Mouse (Mus musculus) neural tube, embryonic 14.5 days (tissue): Measurements from ENCODE around the gene Hist2h2be. TPM values are rescaled to one million over a fixed set of nuclear protein-coding genes. Genes with fewer than 3 reads are reported as not detected.
"Not testable (repeated sequence)": the region's sequence is repeated elsewhere in the genome, so short reads cannot be mapped to it uniquely, and the experiment has no call there.

Experiments
- ATAC-seq: fragments of 200-750 bp; cut with Nextera tagmentation; 2 replicates; pipeline ENCODE4 v1.8.0; 2017; ENCODE audit warnings: low read depth, mild to moderate bottlenecking, moderate TSS enrichment, moderate library complexity
- H3K27ac ChIP-seq: fragments of 300-500 bp; sonication (generic); 2 replicates; pipeline ENCODE4 v1.5.1; 2014; ENCODE audit warnings: low read depth, mild to moderate bottlenecking, control low read depth, low read length, moderate library complexity, mixed read lengths
- H3K27me3 ChIP-seq: fragments of 300-500 bp; sonication (generic); 2 replicates; pipeline ENCODE4 v1.6.1; 2014; ENCODE audit warnings: low read length; ENCODE audit not compliant: control insufficient read depth, insufficient read depth
- H3K36me3 ChIP-seq: fragments of 300-500 bp; sonication (generic); 2 replicates; pipeline ENCODE4 v1.6.1; 2014; ENCODE audit warnings: low read length, mixed read lengths; ENCODE audit not compliant: control insufficient read depth, insufficient read depth
- H3K4me1 ChIP-seq: fragments of 300-500 bp; sonication (generic); 2 replicates; pipeline ENCODE4 v1.6.1; 2014; ENCODE audit warnings: low read length; ENCODE audit not compliant: control insufficient read depth, insufficient read depth
- H3K4me2 ChIP-seq: fragments of 300-500 bp; sonication (generic); 2 replicates; pipeline ENCODE4 v1.6.1; 2014; ENCODE audit warnings: mild to moderate bottlenecking, low read depth, low read length, control low read depth
- H3K4me3 ChIP-seq: fragments of 300-500 bp; sonication (generic); 2 replicates; pipeline ENCODE4 v1.5.1; 2014; ENCODE audit warnings: low read depth, low read length, control low read depth, mixed read lengths
- H3K9ac ChIP-seq: fragments of 300-500 bp; sonication (generic); replicated peaks from 2 replicates; pipeline ENCODE4 v1.6.1; 2014; ENCODE audit warnings: low read depth, mild to moderate bottlenecking, control low read depth, low read length, mixed read lengths
- H3K9me3 ChIP-seq: fragments of 300-500 bp; sonication (generic); 2 replicates; pipeline ENCODE4 v1.6.1; 2016; ENCODE audit warnings: low read length; ENCODE audit not compliant: control insufficient read depth
- WGBS: fragments of 180-500 bp; shearing (Covaris S2); extraction: QIAGEN DNeasy Blood & Tissue Kit; methylation state at CpG from one replicate; pipeline ENCODE4 v1.1.7; 2014; 5-methylcytosine and 5-hydroxymethylcytosine counted together
- polyA plus RNA-seq: library from polyadenylated mRNA; unstranded; fragments of >200 nt; fragmentation: Nextera tagmentation; extraction: Ambion mirVana; gene quantifications from 2 replicates; pipeline ENCODE4 v1.2.1, GENCODE M21; 2014

Gene Hist2h2be
- polyA plus RNA-seq, 1 experiment from 2014 or later = 4.8 TPM

- Histone ChIP-seq H3K4me1 (peaks cover 13% of the 10 kb centered on the region), H3K9ac (peak overlapping the region; percentile 54), H3K4me3 (peak overlapping the region; percentile 48), H3K27ac (peak overlapping the region; percentile 95), H3K4me2 (peak overlapping the region; percentile 83)
- H3K9me3 ChIP-seq, H3K27me3 ChIP-seq, H3K36me3 ChIP-seq: not testable (repeated sequence)
- peak; percentile 38 for ATAC-seq
- under 1% methylated on average over 23 of the region's 47 CpGs for WGBS
These were observed 671 bp upstream of the Hist2h2be start for GRCm38 (mm10) chr3:96220131-96220764.

GRCm38 (mm10) chr3:96221640-96222038 lies 720 bp downstream of the Hist2h2be start:
- peak overlapping the region; percentile 95 for H3K27ac ChIP-seq
- no peak for ATAC-seq
- peak overlapping the region; percentile 83 for H3K4me2 ChIP-seq
- 16% methylated on average over 9 of the region's 9 CpGs for WGBS
- no peaks in the 10 kb centered on the region for H3K36me3 ChIP-seq
- peak overlapping the region; percentile 48 for H3K4me3 ChIP-seq
- no peaks in the 10 kb centered on the region for H3K27me3 ChIP-seq
- no peaks in the 10 kb centered on the region for H3K9me3 ChIP-seq
- peaks cover 13% of the 10 kb centered on the region for H3K4me1 ChIP-seq
- peak overlapping the region; percentile 54 for H3K9ac ChIP-seq

GRCm38 (mm10) chr3:96222774-96223173 lies 1.9 kb downstream of the Hist2h2be start:
- Histone ChIP-seq H3K36me3 (no peaks in the 10 kb centered on the region), H3K4me3 (no peak overlapping the region), H3K27me3 (no peaks in the 10 kb centered on the region), H3K9me3 (no peaks in the 10 kb centered on the region), H3K9ac (no peak overlapping the region), H3K4me2 (peak overlapping the region; percentile 83; the same call in 1 of the 2 replicates), H3K27ac (no peak overlapping the region), H3K4me1 (peaks cover 13% of the 10 kb centered on the region)
- ATAC-seq = no peak
- WGBS = 92% methylated on average over 4 of the region's 4 CpGs

DNA sequence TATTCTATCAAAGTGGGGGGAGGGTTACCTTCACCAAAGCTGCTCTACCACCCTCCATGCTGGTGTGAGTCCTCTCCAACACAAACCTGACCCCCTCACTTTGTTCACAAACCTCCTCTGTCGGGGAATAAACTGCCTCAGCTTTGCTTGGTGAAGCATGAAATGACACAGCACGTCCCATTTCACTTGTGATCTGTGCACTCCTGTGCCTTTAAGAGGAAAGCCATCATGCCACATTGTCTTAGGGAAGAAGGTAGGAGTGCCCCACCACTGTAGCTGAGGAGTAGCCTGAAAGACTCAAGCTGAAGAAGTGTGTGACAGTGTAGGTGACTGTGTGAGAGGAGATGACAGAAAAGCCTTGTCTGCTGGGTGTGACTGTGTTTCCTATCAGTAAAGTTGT lies 4.5 kb downstream of the Hist2h2be start:
- H3K4me2 ChIP-seq = no peak overlapping the region
- no peak overlapping the region for H3K4me3 ChIP-seq
- peaks cover 10% of the 10 kb centered on the region for H3K4me1 ChIP-seq
- no peak for ATAC-seq
- H3K36me3 ChIP-seq = no peaks in the 10 kb centered on the region
- H3K27me3 ChIP-seq = no peaks in the 10 kb centered on the region
- H3K27ac ChIP-seq = no peak overlapping the region
- H3K9ac ChIP-seq = no peak overlapping the region; the same call in 1 of the 2 replicates
- 11% methylated on average over 2 of the region's 2 CpGs for WGBS
- H3K9me3 ChIP-seq = no peaks in the 10 kb centered on the region

DNA sequence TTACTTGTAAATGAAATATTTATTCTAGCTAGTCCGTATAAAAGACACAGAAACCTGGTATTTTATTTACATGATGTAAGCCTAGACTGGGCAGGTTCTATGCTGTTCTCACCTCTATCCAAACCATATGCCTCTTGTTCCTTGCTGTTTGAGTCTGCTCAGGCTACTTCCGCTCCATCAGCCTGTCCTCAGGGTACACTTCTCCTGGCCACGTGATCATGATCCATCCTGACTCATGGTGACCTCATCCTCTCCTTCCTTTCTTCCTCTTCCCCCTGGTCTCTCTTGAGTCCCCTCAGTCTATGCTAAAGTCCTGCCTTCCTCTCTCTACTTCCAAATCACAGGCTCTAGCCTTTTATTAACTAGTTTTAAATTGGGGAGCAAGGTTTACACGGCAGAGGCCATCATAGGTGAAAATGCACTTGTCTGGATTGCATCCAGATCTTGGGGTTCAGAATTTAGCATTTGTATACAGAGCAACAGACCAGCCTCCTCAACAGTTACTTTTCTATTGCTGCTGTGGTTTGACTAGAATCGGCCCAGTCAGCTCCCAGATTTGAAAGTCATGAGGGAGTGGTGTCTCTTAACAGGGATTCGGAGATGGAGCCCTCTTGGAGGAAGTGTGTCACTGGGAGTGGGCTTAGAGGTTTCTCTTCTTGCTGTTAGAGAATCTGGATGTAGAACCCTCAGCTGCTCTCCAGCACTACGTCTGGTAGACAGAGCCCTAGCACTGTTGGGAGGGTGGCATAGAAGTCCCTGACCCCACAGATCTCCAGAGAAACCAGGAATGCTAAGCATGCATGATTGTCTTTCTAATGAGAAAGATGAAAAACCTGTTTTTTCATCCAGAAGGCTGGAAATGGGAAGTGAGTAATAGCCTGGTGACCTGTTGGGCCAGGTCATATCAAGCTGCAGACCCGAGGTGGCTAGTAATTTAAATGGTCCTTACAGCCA lies 6.1 kb downstream of the Hist2h2be start:
- no peak for ATAC-seq
- Histone ChIP-seq H3K27me3 (no peaks in the 10 kb centered on the region), H3K4me2 (no peak overlapping the region), H3K27ac (no peak overlapping the region), H3K36me3 (no peaks in the 10 kb centered on the region), H3K4me1 (peaks cover 2% of the 10 kb centered on the region), H3K9ac (no peak overlapping the region), H3K4me3 (no peak overlapping the region), H3K9me3 (no peaks in the 10 kb centered on the region)
- 76% methylated on average over 8 of the region's 8 CpGs for WGBS

DNA sequence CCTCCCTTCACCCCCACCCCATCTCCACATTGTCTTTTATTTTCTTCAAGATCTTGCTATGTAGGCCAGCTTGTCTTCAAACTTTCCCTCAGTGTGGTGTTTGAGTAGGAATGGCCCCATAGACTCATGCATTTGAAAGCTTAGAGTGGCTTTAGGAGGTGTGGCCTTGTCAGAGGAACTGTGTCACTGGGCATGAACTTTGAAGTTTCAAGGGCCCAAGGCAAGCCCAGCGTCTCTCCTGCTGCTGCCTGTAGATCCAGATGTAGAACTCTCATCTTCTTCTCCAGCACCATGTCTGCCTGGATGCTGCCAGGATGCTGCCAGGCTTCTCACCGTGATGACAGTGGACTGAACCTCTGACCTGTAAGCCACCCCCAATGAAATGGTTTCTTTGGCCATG lies 7.9 kb downstream of the Hist2h2be start:
- H3K4me3 ChIP-seq = no peak overlapping the region
- H3K36me3 ChIP-seq = no peaks in the 10 kb centered on the region
- 63% methylated on average over 2 of the region's 2 CpGs for WGBS
- no peak for ATAC-seq
- H3K27ac ChIP-seq = no peak overlapping the region
- no peaks in the 10 kb centered on the region for H3K27me3 ChIP-seq
- no peaks in the 10 kb centered on the region for H3K4me1 ChIP-seq
- no peaks in the 10 kb centered on the region for H3K9me3 ChIP-seq
- H3K9ac ChIP-seq = no peak overlapping the region
- H3K4me2 ChIP-seq = no peak overlapping the region

DNA sequence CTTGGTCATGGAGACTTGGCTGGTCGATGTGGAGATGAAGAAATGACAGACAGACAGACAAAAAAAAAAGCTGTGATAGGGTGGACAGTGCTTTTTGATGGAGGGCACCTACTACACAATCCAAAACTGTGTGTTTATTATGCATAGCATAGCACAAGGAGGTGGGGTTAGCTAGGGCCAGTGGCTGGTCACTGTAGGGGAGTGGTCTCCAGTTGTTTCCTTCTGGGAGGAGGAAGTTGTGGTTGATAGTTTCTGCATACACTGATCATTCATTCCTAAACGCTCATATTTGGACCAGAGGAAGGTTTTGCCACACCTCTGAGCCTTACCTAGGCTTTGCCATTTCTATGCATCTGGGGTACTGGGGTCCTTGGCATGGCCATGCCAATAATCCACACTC lies 9.5 kb downstream of the Hist2h2be start:
- ATAC-seq = no peak
- Histone ChIP-seq H3K27me3 (no peaks in the 10 kb centered on the region), H3K27ac (no peak overlapping the region), H3K4me2 (no peak overlapping the region), H3K9me3 (no peaks in the 10 kb centered on the region), H3K4me3 (no peak overlapping the region), H3K9ac (no peak overlapping the region), H3K36me3 (no peaks in the 10 kb centered on the region), H3K4me1 (no peaks in the 10 kb centered on the region)
- WGBS = 77% methylated on average over 2 of the region's 2 CpGs

- Histone ChIP-seq H3K4me1 (no peaks in the 10 kb centered on the region), H3K4me3 (no peak overlapping the region), H3K36me3 (no peaks in the 10 kb centered on the region), H3K9me3 (no peaks in the 10 kb centered on the region), H3K27me3 (no peaks in the 10 kb centered on the region), H3K27ac (no peak overlapping the region), H3K4me2 (no peak overlapping the region), H3K9ac (no peak overlapping the region)
- no peak for ATAC-seq
- 73% methylated on average over 4 of the region's 4 CpGs for WGBS
These were observed 10.2 kb downstream of the Hist2h2be start for GRCm38 (mm10) chr3:96230910-96231757.
